Mouse (Mus musculus) forebrain, embryonic 16.5 days (tissue): ENCODE measurements around the gene Sorcs2. TPM values are rescaled to one million over a fixed set of nuclear protein-coding genes. Genes with fewer than 3 reads are reported as not detected.
A peak's percentile ranks its signal among the peaks of the same experiment; 100 is the strongest.

ENCODE experiments used
- ATAC-seq: fragments of 200-750 bp; cut with Nextera tagmentation; 2 replicates; pipeline ENCODE4 v1.8.0; 2017; ENCODE audit warnings: mild to moderate bottlenecking, moderate library complexity
- H3K27ac ChIP-seq: fragments of 300-500 bp; sonication (generic); 2 replicates; pipeline ENCODE4 v1.5.1; 2014; ENCODE audit warnings: low read length, control low read depth
- H3K27me3 ChIP-seq: fragments of 300-500 bp; sonication (generic); replicated peaks from 2 replicates; pipeline ENCODE4 v1.6.1; 2014; ENCODE audit warnings: low read length; ENCODE audit not compliant: control insufficient read depth, insufficient read depth
- H3K36me3 ChIP-seq: fragments of 300-500 bp; sonication (generic); 2 replicates; pipeline ENCODE4 v1.6.1; 2014; ENCODE audit not compliant: control insufficient read depth, insufficient read depth
- H3K4me1 ChIP-seq: fragments of 300-500 bp; sonication (generic); replicated peaks from 2 replicates; pipeline ENCODE4 v1.6.1; 2014; ENCODE audit warnings: low read length; ENCODE audit not compliant: control insufficient read depth, insufficient read depth
- H3K4me2 ChIP-seq: fragments of 300-500 bp; sonication (generic); 2 replicates; pipeline ENCODE4 v1.6.1; 2014; ENCODE audit warnings: mild to moderate bottlenecking, low read length, control low read depth
- H3K4me3 ChIP-seq: fragments of 300-500 bp; sonication (generic); replicated peaks from 2 replicates; pipeline ENCODE4 v1.5.1; 2014; ENCODE audit warnings: mild to moderate bottlenecking, low read length, control low read depth
- H3K9ac ChIP-seq: fragments of 300-500 bp; sonication (generic); replicated peaks from 2 replicates; pipeline ENCODE4 v1.6.1; 2014; ENCODE audit warnings: low read depth, low read length, control low read depth
- H3K9me3 ChIP-seq: fragments of 300-500 bp; sonication (generic); 2 replicates; pipeline ENCODE4 v1.6.1; 2016; ENCODE audit warnings: low read length; ENCODE audit not compliant: control insufficient read depth
- WGBS: fragments of 180-500 bp; shearing (Covaris S2); extraction: QIAGEN DNeasy Blood & Tissue Kit; methylation state at CpG from one replicate; pipeline ENCODE4 v1.1.7; 2014; 5-methylcytosine and 5-hydroxymethylcytosine counted together
- polyA plus RNA-seq: library from polyadenylated mRNA; unstranded; fragments of >200 nt; fragmentation: Nextera tagmentation; extraction: Ambion mirVana; gene quantifications from 2 replicates; pipeline ENCODE4 v1.2.1, GENCODE M21; 2015

Gene Sorcs2
- polyA plus RNA-seq, 1 experiment from 2014 or later, result 7.0 TPM

DNA sequence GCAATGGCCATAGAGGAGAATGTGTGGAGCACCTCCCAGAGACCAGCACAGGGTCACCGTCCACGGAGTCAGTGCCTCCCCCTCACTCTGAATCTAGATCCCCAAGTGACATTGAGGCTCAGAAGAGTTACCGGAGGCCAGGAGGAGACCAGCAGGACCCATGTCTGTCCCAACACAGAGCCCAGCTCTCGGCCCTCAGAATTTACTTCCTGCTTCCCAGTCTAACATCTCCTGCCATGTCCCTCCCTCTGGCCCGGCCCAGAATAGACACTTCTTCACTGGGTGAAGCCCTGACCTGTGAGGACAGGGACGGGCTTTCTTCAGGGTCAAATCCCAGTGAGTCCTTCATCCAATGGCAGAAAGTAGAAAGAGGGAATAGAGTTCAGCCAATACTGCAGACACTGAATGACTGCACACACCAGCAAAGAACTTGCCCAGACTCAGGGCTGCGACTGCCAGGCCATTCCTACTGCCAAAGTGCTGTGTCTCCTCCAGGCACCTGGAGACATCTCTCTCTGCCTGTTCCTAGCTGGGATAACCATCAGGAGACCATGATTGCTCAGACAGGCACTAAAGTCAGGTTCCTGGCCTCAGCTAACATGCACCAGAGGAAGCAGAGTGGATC lies 29.3 kb downstream of the Sorcs2 start:
- Histone ChIP-seq H3K36me3 (no peaks in the 10 kb centered on the region), H3K9ac (no peak overlapping the region), H3K27me3 (no peaks in the 10 kb centered on the region), H3K27ac (no peak overlapping the region), H3K9me3 (no peaks in the 10 kb centered on the region), H3K4me1 (peaks cover 11% of the 10 kb centered on the region), H3K4me3 (no peak overlapping the region), H3K4me2 (no peak overlapping the region)
- 85% methylated on average over 7 of the region's 7 CpGs for WGBS
- ATAC-seq, result no peak

DNA sequence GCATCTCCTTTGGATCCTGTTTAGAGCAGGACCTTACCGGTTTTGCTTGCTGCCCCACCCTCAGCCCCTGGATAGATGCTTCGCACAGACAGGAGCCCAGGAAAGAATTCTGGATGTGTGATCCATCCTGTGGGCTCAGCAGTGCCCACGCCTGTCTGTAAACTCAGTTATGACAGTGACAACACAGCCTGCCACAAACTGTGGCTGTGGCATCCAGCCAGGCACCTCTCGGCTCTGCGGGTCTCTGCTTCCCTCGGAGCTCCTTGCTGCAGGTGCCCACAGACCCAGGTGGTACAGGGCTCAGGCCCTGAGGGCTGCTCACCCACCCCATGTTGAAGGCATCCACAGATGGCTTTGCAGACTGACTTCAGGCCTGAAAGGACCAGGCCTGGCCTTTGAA lies 30.0 kb downstream of the Sorcs2 start:
- Histone ChIP-seq H3K36me3 (no peaks in the 10 kb centered on the region), H3K4me3 (no peak overlapping the region), H3K27me3 (no peaks in the 10 kb centered on the region), H3K4me1 (peaks cover 9% of the 10 kb centered on the region), H3K27ac (no peak overlapping the region), H3K9ac (no peak overlapping the region), H3K9me3 (no peaks in the 10 kb centered on the region), H3K4me2 (no peak overlapping the region)
- no peak for ATAC-seq
- WGBS, result 74% methylated on average over 6 of the region's 6 CpGs

DNA sequence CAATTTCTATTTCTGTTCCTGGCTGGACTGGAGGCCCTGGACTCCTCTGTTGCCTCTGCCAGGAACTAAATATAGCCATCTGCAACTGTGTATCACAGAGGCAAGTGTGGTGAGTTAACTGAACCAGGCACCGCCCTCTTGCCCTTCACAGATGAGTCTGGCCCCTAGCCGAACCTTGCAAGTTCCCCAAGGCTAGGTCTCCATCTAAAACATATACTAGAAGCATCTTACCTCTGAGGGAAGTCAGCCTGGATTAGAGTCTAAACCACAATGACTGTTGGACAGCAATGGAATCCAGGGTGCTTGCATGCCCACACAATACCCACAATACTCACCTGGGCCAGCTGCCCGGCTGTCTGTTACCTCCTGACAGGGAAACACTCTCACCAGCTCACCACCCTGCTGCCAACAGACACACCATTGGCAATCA lies 30.7 kb downstream of the Sorcs2 start:
- ATAC-seq, result no peak
- Histone ChIP-seq H3K36me3 (no peaks in the 10 kb centered on the region), H3K4me1 (peaks cover 9% of the 10 kb centered on the region), H3K27me3 (no peaks in the 10 kb centered on the region), H3K4me3 (no peak overlapping the region), H3K9me3 (no peaks in the 10 kb centered on the region), H3K27ac (no peak overlapping the region), H3K4me2 (no peak overlapping the region), H3K9ac (no peak overlapping the region)
- 84% methylated on average over 3 of the region's 3 CpGs for WGBS

DNA sequence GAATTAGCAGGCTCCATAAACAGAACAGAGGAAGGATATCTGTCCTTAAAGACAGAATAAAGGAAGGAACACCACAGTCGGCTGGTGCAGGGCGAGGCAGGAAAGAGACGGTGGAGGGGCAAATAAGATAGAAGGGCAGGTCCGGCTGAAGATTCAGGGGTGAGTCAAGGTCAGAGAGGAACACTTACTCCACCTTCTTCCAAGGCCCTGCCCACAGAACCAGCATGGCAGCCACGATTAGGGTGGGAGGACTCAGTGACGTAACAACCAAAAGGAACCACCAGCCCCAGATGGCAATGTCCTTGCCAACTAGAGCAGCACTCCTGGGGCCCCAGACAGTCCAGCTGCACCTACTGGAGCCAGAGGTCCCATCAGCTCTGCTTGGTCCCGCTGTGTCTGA lies 36.2 kb downstream of the Sorcs2 start:
- H3K27me3 ChIP-seq, result no peaks in the 10 kb centered on the region
- H3K4me2 ChIP-seq, result no peak overlapping the region
- no peak overlapping the region for H3K4me3 ChIP-seq
- no peak overlapping the region for H3K9ac ChIP-seq
- no peak for ATAC-seq
- no peaks in the 10 kb centered on the region for H3K36me3 ChIP-seq
- H3K27ac ChIP-seq, result no peak overlapping the region
- H3K9me3 ChIP-seq, result no peaks in the 10 kb centered on the region
- 92% methylated on average over 7 of the region's 7 CpGs for WGBS
- H3K4me1 ChIP-seq, result peaks cover 15% of the 10 kb centered on the region

DNA sequence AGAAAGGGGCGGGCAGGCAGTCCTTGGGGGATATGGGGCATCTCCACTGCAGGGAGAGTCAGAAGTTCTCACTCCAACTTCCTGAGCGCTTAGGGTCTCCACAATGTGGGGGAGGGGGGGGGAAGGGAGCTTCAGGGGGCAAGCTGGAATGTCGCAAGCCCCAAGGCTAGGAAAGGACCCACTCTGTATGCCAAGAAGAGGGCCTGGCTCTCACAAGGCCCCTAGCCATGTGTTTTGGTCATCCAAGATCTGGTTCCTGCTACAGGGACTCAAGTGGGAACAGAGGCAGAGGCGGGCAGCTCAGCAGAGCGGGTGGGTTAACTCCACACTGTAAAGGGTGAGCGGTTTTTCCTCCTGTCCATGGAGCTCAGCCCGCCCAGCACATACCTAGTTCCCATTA lies 37.6 kb downstream of the Sorcs2 start:
- Histone ChIP-seq H3K27me3 (no peaks in the 10 kb centered on the region), H3K4me1 (peaks cover 15% of the 10 kb centered on the region), H3K27ac (0 out of 2 replicates have a peak overlapping the region, but pooled peaks have one; percentile 7), H3K36me3 (no peaks in the 10 kb centered on the region), H3K9ac (no peak overlapping the region), H3K9me3 (no peaks in the 10 kb centered on the region), H3K4me2 (no peak overlapping the region), H3K4me3 (no peak overlapping the region)
- ATAC-seq, result peak; percentile 69
- 72% methylated on average over 7 of the region's 7 CpGs for WGBS

DNA sequence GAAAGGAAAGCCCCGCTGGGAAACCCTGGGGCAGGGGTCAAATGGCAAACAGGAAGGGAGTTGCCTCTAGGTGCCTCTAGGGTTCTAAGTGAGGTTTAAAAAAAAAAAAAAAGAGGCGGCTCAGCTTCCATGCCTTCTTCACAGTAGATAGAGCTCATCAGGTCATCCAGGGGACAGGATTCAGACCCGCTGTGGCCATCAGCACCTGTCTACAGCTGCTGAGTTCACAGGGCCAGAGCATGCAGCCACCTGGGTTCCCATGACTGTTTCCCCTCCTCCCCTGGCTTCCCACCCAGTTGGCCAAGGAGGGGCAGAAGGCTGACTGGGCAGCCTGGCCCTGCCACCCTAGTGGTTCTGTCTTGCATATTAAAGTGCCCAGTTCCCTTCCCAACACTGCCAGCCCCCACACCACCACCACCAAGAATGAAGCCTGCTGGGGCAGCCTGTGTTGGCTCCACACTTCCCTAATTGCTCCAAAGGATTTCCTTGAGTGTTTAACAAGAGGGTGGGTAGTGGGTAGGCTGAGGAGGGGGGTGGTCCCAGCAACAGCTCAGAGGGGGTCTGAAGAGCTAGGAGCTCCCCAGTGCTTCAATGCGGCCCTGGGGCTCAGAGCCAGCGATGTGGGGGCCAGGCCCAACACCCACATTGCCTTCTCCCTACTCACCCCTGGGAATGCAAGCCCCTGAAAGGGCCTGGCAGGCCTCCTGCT lies 38.2 kb downstream of the Sorcs2 start:
- Histone ChIP-seq H3K27ac (no peak overlapping the region), H3K4me1 (peaks cover 15% of the 10 kb centered on the region), H3K4me3 (no peak overlapping the region), H3K9me3 (no peaks in the 10 kb centered on the region), H3K4me2 (no peak overlapping the region), H3K36me3 (no peaks in the 10 kb centered on the region), H3K9ac (no peak overlapping the region), H3K27me3 (no peaks in the 10 kb centered on the region)
- ATAC-seq, result peak; percentile 91
- WGBS, result 64% methylated on average over 5 of the region's 5 CpGs

DNA sequence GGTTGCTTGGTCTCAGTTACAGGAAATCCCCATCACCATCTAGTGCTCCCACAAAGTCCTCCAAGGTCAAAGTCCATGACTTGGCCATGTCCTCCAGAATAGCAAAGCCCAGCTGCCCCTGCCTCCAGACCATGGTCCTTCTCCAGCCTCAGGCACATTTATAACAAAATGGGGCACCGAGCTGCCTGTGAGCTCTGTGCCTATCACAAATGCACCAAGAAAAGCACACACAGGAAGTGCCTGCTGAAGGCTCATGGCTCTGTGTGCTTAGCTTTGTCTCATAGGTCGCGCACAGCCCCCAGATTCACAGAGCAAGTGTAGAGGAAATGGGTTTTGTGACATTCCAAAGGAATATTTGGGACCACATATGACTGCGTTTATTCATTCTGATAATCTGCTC lies 39.8 kb downstream of the Sorcs2 start:
- Histone ChIP-seq H3K9me3 (no peaks in the 10 kb centered on the region), H3K4me2 (no peak overlapping the region), H3K4me1 (peaks cover 15% of the 10 kb centered on the region), H3K36me3 (no peaks in the 10 kb centered on the region), H3K27ac (no peak overlapping the region), H3K9ac (no peak overlapping the region), H3K27me3 (no peaks in the 10 kb centered on the region), H3K4me3 (no peak overlapping the region)
- WGBS, result 93% methylated on average over 4 of the region's 4 CpGs
- ATAC-seq, result no peak

DNA sequence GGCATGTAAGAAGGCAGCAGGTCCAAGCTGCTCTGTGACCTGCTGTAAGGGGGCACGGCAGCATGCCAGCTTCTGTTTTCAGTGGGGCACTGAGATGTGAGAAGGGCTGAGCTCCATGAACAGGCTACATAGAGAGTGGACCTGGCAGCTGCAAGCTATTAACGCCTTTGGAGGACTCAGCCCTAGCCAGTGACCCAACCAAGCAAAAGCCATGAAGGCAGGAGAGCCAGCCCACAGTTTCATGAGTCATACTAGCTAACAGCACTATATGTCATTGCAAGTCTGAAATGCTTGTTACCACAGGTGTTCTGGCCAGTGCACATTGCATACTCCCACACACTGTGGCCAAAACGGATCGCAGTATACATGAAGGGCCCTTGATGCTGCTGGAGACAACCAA lies 41.3 kb downstream of the Sorcs2 start:
- no peak for ATAC-seq
- H3K9me3 ChIP-seq, result no peaks in the 10 kb centered on the region
- no peak overlapping the region for H3K4me2 ChIP-seq
- H3K9ac ChIP-seq, result no peak overlapping the region
- H3K4me3 ChIP-seq, result no peak overlapping the region
- H3K27ac ChIP-seq, result no peak overlapping the region
- H3K36me3 ChIP-seq, result no peaks in the 10 kb centered on the region
- no peaks in the 10 kb centered on the region for H3K27me3 ChIP-seq
- H3K4me1 ChIP-seq, result peaks cover 15% of the 10 kb centered on the region
- 89% methylated on average over 4 of the region's 4 CpGs for WGBS

DNA sequence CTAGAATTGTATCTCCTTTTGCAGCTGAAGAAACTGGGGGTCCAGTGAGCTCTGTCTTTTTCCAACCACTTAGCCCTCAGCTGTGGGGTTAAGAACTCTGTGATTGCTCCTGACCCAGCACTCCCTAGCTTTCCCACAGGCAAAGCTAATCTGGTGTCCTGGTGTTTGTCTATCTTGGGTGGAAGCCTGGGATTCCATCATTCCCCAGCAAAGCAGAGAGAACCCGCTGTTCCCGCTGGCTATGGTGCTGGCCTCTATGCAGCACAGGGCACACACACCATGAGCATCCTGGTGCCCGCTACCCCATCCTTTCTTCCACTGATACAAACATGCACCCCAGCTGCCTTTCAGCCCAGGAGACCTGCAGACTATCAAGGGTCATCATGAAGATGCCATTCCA lies 42.3 kb downstream of the Sorcs2 start:
- Histone ChIP-seq H3K36me3 (no peaks in the 10 kb centered on the region), H3K27ac (no peak overlapping the region), H3K4me2 (no peak overlapping the region), H3K9me3 (no peaks in the 10 kb centered on the region), H3K9ac (no peak overlapping the region), H3K27me3 (no peaks in the 10 kb centered on the region), H3K4me3 (no peak overlapping the region), H3K4me1 (peaks cover 13% of the 10 kb centered on the region)
- ATAC-seq, result no peak
- WGBS, result 91% methylated on average over 3 of the region's 3 CpGs
